ENCODE assay signal across 1 mouse cellular context in genomic region chr11:87435107-87435506, GRCm38 (mm10). TPM values are rescaled to one million over a fixed set of nuclear protein-coding genes. Genes with fewer than 3 reads are reported as not detected.
"Had no signal": no experiment of that assay in that cellular context is flagged by ENCODE, and none has a peak within 500 bp of the region (broad histone marks: within the 10 kb centered on the region; RNA-seq: fewer than 3 reads in every experiment).

No protein-coding gene starts in this region.

RNA-seq across cellular contexts. Expression of gene Tex14, which starts 30.2 kb away (rescaled TPM):
- polyA plus RNA-seq: stomach, embryonic 14.5 days had no signal
